Mouse (Mus musculus) neural tube, embryonic 12.5 days (tissue): ENCODE measurements around the gene Lysmd2. TPM values are rescaled to one million over a fixed set of nuclear protein-coding genes. Genes with fewer than 3 reads are reported as not detected.
"Not testable (repeated sequence)": the region's sequence is repeated elsewhere in the genome, so short reads cannot be mapped to it uniquely, and the experiment has no call there.

Experiments
- ATAC-seq: fragments of 200-750 bp; cut with Nextera tagmentation; 2 replicates; pipeline ENCODE4 v1.8.0; 2017; ENCODE audit warnings: low read depth, mild to moderate bottlenecking, moderate TSS enrichment, moderate library complexity; ENCODE audit not compliant: low FRiP score
- H3K27ac ChIP-seq: fragments of 300-500 bp; sonication (generic); 2 replicates; pipeline ENCODE4 v1.5.1; 2016
- H3K27me3 ChIP-seq: fragments of 300-500 bp; sonication (generic); replicated peaks from 2 replicates; pipeline ENCODE4 v1.6.1; 2016; ENCODE audit warnings: mild to moderate bottlenecking
- H3K36me3 ChIP-seq: fragments of 300-500 bp; sonication (generic); 2 replicates; pipeline ENCODE4 v1.6.1; 2016; ENCODE audit warnings: mild to moderate bottlenecking
- H3K4me1 ChIP-seq: fragments of 300-500 bp; sonication (generic); 2 replicates; pipeline ENCODE4 v1.6.1; 2016
- H3K4me2 ChIP-seq: fragments of 300-500 bp; sonication (generic); replicated peaks from 2 replicates; pipeline ENCODE4 v1.6.1; 2016; ENCODE audit warnings: mild to moderate bottlenecking
- H3K4me3 ChIP-seq: fragments of 300-500 bp; sonication (generic); 2 replicates; pipeline ENCODE4 v1.5.1; 2016
- H3K9ac ChIP-seq: fragments of 300-500 bp; sonication (generic); 2 replicates; pipeline ENCODE4 v1.6.1; 2016; ENCODE audit warnings: mild to moderate bottlenecking
- H3K9me3 ChIP-seq: fragments of 300-500 bp; sonication (generic); 2 replicates; pipeline ENCODE4 v1.6.1; 2016; ENCODE audit warnings: mild to moderate bottlenecking
- WGBS: fragments of 180-500 bp; shearing (Covaris S2); methylation state at CpG from one replicate; pipeline ENCODE4 v1.1.7; 2016; 5-methylcytosine and 5-hydroxymethylcytosine counted together
- polyA plus RNA-seq: library from polyadenylated mRNA; unstranded; fragments of >200 nt; fragmentation: Nextera tagmentation; extraction: Ambion mirVana; gene quantifications from 2 replicates; pipeline ENCODE4 v1.2.1, GENCODE M21; 2016

Gene Lysmd2
- polyA plus RNA-seq, 1 experiment from 2014 or later, result 18.8 TPM

DNA sequence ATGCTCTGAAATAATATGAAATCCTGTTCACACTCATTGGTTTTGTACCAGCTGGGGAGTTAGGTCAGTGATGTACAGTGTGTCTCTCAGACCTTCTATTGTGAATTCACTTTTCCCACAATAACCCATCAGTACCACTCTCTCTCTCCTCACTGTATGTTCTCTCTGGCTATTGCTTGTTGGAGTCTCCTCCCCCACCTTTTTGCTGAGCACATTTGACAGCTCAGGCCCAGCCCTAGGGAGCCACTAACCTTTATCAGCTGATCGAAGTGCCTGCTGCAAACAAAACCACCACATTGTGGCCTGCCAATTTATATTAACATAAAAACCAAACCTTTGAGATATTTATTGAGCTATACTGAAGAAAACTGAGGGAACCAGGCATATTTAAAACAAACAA, 16.0 kb upstream of the Lysmd2 start:
- 49% methylated on average over 1 of the region's 1 CpGs for WGBS
- ATAC-seq, result peak; percentile 45

DNA sequence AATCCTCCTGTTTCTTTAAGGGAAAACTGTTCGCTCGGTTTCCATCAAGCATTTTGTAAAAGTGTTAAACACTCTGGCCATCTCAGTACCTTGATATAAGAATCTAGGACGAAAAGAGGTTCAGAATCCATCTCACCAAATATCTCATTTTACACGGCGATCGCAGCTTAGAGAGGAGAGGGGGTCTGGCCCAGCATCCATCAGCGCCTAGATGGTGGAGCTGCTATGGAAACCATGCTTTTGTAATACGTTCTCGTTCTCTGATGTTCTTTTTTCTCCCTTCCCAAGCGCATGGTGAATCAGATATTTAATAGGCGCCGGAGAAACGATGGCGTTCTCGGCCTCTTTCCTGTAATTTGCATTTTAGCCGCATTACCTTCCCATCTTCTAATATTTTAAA, 15.6 kb upstream of the Lysmd2 start:
- Histone ChIP-seq H3K27me3 (no peaks in the 10 kb centered on the region), H3K4me1 (no peaks in the 10 kb centered on the region), H3K27ac (no peak overlapping the region; the same call in 1 of the 2 replicates), H3K36me3 (no peaks in the 10 kb centered on the region; the same call in 1 of the 2 replicates), H3K4me3 (peak overlapping the region; percentile 77), H3K4me2 (peak overlapping the region; percentile 77), H3K9me3 (no peaks in the 10 kb centered on the region), H3K9ac (peak overlapping the region; percentile 76)
- 12% methylated on average over 16 of the region's 16 CpGs for WGBS
- ATAC-seq, result no peak

More for the DNA sequence above, 16.0 kb upstream of the Lysmd2 start:
- Histone ChIP-seq H3K4me3 (no peak overlapping the region; the same call in 1 of the 2 replicates), H3K4me1 (no peaks in the 10 kb centered on the region), H3K9ac (peak overlapping the region; percentile 76; the same call in 1 of the 2 replicates), H3K4me2 (peak overlapping the region; percentile 77), H3K27ac (no peak overlapping the region), H3K27me3 (no peaks in the 10 kb centered on the region), H3K9me3 (0 out of 2 replicates have a peak, but pooled peaks cover 4% of the 10 kb centered on the region), H3K36me3 (peaks cover 4% of the 10 kb centered on the region; the same call in 1 of the 2 replicates)

DNA sequence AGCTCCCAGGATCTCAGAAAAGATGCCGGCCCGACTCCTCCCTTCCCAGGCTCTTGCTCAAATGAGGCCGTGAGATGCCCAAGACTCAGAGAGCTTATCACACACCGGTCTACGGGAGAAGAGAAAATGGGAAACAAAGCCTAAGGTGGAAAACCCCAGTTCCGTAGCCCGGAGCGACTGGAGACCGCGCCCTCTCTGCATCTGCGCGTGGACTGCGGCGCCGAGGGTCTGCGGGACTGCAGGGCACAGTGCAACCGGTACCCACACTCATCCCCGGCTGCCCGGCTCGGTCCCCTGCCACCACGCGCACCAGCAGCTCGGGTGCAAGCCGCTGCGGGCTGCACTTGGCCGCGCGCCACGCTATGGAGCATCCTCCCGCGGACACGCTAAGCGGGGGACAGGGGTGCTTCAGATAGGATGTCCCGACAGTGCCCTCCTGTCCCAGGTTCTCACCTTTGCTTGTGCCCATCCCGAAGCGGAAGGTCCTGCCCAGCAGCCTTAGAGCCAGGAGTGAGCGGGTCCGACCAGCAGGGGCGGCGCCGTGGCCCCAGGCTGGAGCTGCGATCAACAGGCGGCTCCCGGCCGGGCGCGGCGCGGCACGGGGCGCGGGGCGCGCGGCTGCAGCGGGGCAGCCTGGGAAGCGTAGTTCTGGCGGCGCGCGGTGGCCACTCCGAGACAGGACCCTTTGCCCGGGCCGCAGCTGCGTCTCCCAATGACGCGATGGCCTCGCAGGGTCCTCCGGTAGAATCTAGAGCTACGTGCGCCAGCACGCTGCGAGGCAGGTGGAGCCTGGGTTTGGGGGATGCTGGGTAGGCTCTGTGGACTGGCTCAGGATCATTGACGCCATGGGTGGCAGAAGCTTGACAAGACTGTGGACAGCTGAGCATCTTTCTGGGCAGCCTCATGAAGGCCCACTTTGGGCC, 14.7 kb upstream of the Lysmd2 start, which contains the start of gene Tmod2:
TSS of gene Tmod2 (minus strand) at position 755 of the 923 bp plus-strand sequence.
- Histone ChIP-seq H3K4me3 (peak within 1 kb of the TSS; percentile 77), H3K9me3 (no peaks in the 10 kb centered on the region), H3K4me2 (peak within 1 kb of the TSS; percentile 77), H3K36me3 (no peaks in the 10 kb centered on the region), H3K9ac (peak within 1 kb of the TSS; percentile 76), H3K4me1 (no peaks in the 10 kb centered on the region), H3K27ac (peak within 1 kb of the TSS; percentile 62; the same call in 1 of the 2 replicates), H3K27me3 (no peaks in the 10 kb centered on the region)
- under 1% methylated on average over 74 of the region's 74 CpGs for WGBS
- peak; percentile 90 for ATAC-seq

DNA sequence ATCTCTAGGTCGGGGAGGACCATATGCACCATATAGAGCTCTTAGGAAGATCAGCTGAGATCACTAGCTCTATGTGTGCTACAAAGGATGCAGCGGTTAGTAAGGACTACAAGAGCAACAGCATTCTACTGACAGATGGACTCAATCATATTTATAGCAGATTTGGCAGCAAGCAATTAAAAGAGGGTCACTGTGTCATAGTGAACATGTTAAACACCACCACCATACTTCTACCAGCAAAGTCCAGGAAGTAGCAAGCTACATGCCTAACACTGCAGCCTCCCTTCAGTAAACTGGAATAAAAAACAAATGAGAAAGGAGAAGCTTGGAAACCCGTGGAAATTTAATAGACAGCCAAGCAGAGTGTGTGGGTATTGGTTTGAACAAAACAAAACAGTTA, 9.0 kb upstream of the Lysmd2 start:
- H3K4me3 ChIP-seq, result no peak overlapping the region
- no peak overlapping the region for H3K9ac ChIP-seq
- no peaks in the 10 kb centered on the region for H3K9me3 ChIP-seq
- WGBS, result 75% methylated on average over 3 of the region's 3 CpGs
- no peaks in the 10 kb centered on the region for H3K4me1 ChIP-seq
- no peaks in the 10 kb centered on the region for H3K27me3 ChIP-seq
- no peak for ATAC-seq
- no peak overlapping the region for H3K27ac ChIP-seq
- H3K36me3 ChIP-seq, result no peaks in the 10 kb centered on the region
- H3K4me2 ChIP-seq, result no peak overlapping the region

DNA sequence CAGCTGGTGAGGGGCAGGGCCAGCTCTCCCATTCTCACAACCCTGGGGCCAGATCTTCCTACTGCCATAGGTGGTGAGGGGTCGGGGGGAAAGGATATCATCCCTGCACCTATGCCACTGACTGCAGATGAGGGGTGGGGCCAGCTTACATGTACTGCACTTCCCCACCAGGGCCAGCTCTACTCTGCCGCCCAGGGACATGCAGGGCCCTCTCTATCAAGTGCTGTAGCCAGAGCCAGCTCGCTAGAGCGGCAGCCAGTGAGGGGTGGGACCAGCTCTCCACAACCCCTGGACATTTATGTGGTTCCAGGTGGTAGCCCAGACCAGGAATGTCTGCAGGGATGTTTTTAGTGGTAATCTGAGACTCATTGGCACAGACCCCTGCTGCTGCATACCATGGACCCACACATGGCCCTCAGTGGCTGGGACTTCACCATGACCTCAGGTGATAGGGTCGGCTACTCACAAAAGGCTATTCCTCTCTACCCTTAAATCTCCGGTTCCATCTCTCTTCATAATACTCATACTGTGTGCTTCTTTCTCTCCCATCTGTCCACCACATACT, 6.6 kb upstream of the Lysmd2 start:
- no peak overlapping the region for H3K9ac ChIP-seq
- WGBS, result 83% methylated on average over 6 of the region's 6 CpGs
- H3K27me3 ChIP-seq, result no peaks in the 10 kb centered on the region
- H3K4me3 ChIP-seq, result no peak overlapping the region
- H3K9me3 ChIP-seq, result no peaks in the 10 kb centered on the region
- H3K27ac ChIP-seq, result no peak overlapping the region
- H3K36me3 ChIP-seq, result no peaks in the 10 kb centered on the region
- H3K4me1 ChIP-seq, result no peaks in the 10 kb centered on the region
- no peak for ATAC-seq
- no peak overlapping the region for H3K4me2 ChIP-seq

DNA sequence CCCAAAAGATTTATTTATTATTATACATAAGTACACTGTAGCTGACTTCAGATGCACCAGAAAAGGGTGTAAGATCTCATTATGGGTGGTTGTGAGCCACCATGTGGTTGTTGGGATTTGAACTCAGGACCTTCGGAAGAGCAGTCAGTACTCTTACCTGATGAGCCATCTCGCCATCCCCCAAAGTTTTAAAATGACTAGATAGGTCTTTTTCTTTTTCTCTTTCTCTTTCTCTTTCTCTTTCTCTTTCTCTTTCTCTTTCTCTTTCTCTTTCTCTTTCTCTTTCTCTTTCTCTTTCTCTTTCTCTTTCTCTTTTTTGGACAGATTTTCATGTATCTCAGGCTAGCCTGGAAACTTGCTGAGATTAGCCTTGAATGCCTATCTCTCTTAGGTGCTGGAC, 5.8 kb upstream of the Lysmd2 start:
- 95% methylated on average over 2 of the region's 2 CpGs for WGBS
- H3K27me3 ChIP-seq, H3K9ac ChIP-seq, H3K36me3 ChIP-seq, H3K4me2 ChIP-seq, H3K27ac ChIP-seq, ATAC-seq, H3K4me1 ChIP-seq, H3K4me3 ChIP-seq, H3K9me3 ChIP-seq: not testable (repeated sequence)

DNA sequence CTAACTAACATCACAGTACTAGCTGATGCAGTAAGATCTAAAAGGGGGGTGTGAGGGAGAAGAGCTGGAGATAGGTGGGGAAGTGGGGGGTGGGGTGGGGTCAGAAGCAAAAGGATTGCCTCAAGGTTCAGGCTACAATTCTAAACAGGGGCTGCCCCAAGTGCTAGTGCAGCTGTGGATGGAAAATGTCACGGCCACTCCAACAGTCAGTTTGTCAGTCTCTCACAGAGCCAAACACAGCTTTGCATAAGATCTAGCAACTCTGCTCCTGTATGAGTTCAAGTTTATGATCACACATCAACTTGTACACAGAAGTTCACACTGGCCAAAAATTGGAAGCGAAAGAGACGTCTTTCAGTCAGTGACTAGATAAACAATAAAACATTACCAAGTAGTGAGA, 4.1 kb upstream of the Lysmd2 start:
- Histone ChIP-seq H3K9me3 (no peaks in the 10 kb centered on the region), H3K27ac (no peak overlapping the region), H3K27me3 (no peaks in the 10 kb centered on the region), H3K4me1 (peaks cover 6% of the 10 kb centered on the region; the same call in 1 of the 2 replicates), H3K4me3 (no peak overlapping the region), H3K36me3 (no peaks in the 10 kb centered on the region), H3K9ac (no peak overlapping the region), H3K4me2 (no peak overlapping the region)
- 83% methylated on average over 3 of the region's 3 CpGs for WGBS
- no peak for ATAC-seq

DNA sequence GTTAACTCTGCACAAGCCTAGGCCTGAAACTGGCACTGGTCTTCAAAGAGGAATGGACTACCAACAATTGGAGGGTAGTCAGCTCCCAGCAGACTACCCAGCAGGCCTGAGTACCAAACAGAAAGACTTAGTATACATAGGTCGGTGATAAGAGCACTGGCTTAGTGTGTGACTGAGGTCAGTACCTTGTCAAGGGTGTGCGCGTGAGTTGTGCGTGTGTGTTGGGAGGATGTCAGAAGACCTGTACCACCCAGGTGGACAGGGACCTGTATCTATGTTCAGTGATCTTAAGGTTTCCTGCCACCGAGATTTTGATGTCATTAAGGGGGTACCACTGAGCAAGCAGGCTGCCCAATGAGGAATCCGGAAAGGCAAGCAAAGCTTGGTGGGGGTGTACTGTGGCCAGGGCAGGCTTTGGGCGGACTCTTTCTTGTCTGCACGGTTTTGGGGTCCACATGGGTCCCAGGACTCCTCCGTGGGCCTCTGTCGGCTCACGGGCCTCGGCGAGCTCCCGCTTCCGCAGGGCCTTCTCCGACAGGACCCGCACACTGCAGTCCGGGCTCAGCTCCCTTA, 472 bp upstream of the Lysmd2 start:
- ATAC-seq, result peak; percentile 82
- H3K27ac ChIP-seq, result peak overlapping the region; percentile 82
- H3K36me3 ChIP-seq, result no peaks in the 10 kb centered on the region
- no peaks in the 10 kb centered on the region for H3K9me3 ChIP-seq
- WGBS, result 16% methylated on average over 18 of the region's 18 CpGs
- peak overlapping the region; percentile 87 for H3K9ac ChIP-seq
- peak overlapping the region; percentile 92 for H3K4me2 ChIP-seq
- H3K27me3 ChIP-seq, result no peaks in the 10 kb centered on the region
- peak overlapping the region; percentile 67 for H3K4me3 ChIP-seq
- H3K4me1 ChIP-seq, result peaks cover 6% of the 10 kb centered on the region; the same call in 1 of the 2 replicates

DNA sequence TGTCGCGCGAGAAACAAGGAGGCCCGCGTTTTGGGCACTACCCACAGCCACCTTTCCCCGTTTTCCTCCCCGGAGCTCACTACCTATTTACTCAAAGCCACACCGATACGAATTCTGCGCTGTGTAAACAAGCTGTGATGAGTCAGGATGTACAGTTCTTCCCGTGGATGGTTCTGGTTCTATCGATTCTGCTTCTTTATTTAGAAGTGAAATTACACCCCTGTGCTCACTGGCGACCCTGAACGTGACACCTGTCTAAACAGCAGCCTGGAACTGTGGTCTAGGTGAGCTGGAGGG, 715 bp downstream of the Lysmd2 start:
- H3K9me3 ChIP-seq, result no peaks in the 10 kb centered on the region

DNA sequence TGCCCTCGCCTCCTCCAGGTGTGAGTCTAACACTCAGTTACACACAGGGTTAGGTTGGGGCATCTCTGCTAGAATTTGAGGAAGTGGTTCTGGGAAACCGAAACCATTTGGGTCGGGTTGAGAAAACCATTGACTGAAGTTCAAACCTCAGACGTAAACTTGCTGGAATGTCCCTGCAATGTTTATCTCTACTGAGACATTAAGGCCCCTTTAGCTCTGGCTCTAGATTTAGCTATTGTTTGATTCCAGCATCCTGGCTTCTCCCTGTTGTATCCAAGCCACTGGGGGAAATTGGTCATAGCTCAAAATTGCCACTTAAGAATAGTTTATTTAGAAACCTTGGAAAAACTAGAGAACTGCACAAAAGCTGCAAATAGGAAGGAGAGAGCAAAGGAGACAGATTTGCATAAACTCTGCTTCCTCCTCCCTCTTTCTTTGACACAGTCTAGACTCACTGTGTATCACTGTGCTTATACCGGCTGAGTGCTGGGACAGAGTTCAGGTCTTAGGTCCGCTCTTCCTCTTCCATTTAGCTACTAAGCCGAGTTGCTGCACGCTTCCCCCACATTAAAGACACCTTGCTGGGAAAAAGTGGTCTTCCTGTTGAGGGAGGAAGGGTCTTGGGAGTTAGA, 5.4 kb downstream of the Lysmd2 start:
- H3K9ac ChIP-seq, result no peak overlapping the region
- H3K4me2 ChIP-seq, result no peak overlapping the region
- no peaks in the 10 kb centered on the region for H3K9me3 ChIP-seq
- H3K36me3 ChIP-seq, result no peaks in the 10 kb centered on the region
- H3K27me3 ChIP-seq, result no peaks in the 10 kb centered on the region
- H3K27ac ChIP-seq, result no peak overlapping the region
- no peaks in the 10 kb centered on the region; the same call in 1 of the 2 replicates for H3K4me1 ChIP-seq
- WGBS, result 83% methylated on average over 8 of the region's 8 CpGs
- no peak overlapping the region for H3K4me3 ChIP-seq
- no peak for ATAC-seq

More for the DNA sequence above, 715 bp downstream of the Lysmd2 start:
- no peak for ATAC-seq
- Histone ChIP-seq H3K27me3 (no peaks in the 10 kb centered on the region), H3K36me3 (no peaks in the 10 kb centered on the region), H3K4me1 (peaks cover 6% of the 10 kb centered on the region; the same call in 1 of the 2 replicates), H3K9ac (peak overlapping the region; percentile 87), H3K4me3 (peak overlapping the region; percentile 67), H3K27ac (peak overlapping the region; percentile 82), H3K4me2 (peak overlapping the region; percentile 92)
- 2% methylated on average over 14 of the region's 14 CpGs for WGBS

DNA sequence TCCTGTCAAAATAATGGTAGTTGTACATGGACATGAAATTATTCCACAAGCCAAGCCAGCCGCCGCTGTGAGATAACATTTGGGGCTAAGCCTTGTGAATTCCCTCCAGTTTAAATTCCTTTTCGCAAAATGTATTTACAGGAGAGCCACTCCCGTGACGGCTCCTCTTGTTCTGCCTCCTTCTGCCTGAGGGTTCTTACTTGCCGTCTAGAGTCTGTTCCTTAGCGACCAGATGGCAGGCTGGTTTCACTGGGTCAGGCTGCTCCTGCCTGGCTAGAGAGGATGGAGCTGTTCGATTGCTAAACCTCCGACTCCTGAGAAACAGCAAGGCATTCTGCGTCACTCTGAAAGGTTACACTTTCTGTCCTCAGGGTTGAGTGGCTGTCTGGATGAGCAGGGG, 6.6 kb downstream of the Lysmd2 start:
- ATAC-seq, result no peak
- Histone ChIP-seq H3K9me3 (no peaks in the 10 kb centered on the region), H3K27ac (no peak overlapping the region), H3K27me3 (no peaks in the 10 kb centered on the region), H3K36me3 (no peaks in the 10 kb centered on the region), H3K4me1 (no peaks in the 10 kb centered on the region), H3K9ac (no peak overlapping the region), H3K4me2 (no peak overlapping the region), H3K4me3 (no peak overlapping the region)
- 64% methylated on average over 10 of the region's 10 CpGs for WGBS

DNA sequence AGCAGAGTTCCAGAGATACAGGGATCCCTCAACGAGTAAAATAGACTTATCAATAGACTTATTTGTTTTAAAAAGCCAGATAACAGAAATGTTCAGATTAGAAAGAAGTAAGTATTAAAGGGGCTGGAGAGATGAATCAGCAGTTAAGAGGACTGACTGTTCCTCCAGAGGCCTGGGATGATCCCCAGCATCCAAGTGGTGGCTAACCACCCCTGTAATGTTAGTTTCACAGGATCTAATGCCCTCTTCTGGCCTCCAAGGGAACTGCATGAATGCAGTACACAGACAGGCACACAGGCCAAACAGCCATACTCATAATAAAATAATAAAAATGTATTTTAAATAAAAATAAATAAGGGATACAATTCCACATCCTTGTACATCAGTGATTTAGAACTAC, 7.4 kb downstream of the Lysmd2 start:
- Histone ChIP-seq H3K36me3 (no peaks in the 10 kb centered on the region), H3K4me1 (no peaks in the 10 kb centered on the region), H3K4me2 (no peak overlapping the region), H3K9ac (no peak overlapping the region), H3K27me3 (no peaks in the 10 kb centered on the region), H3K4me3 (no peak overlapping the region), H3K27ac (no peak overlapping the region), H3K9me3 (no peaks in the 10 kb centered on the region)
- WGBS, result 57% methylated on average over 1 of the region's 1 CpGs
- ATAC-seq, result no peak
